Mouse (Mus musculus) spleen, adult 12 weeks (tissue): ENCODE data around the gene Fam222a.

Experiments
- DNase-seq: peaks from one replicate; pipeline ENCODE4 v3.0.0; 2022; ENCODE audit warnings: low spot score

Gene Fam222a

GRCm38 (mm10) chr5:114584293-114585104 is 16.7 kb downstream of the Fam222a start:
- DNase-seq, result no peak

GRCm38 (mm10) chr5:114585682-114586081 is 17.9 kb downstream of the Fam222a start:
- DNase-seq, result no peak

GRCm38 (mm10) chr5:114587908-114588307 is 20.1 kb downstream of the Fam222a start:
- peak; percentile 59 for DNase-seq

GRCm38 (mm10) chr5:114588416-114588815 is 20.6 kb downstream of the Fam222a start:
- no peak for DNase-seq

- DNase-seq, result no peak
Measured at GRCm38 (mm10) chr5:114589026-114589425, 21.2 kb downstream of the Fam222a start.

GRCm38 (mm10) chr5:114589454-114589853 is 21.6 kb downstream of the Fam222a start:
- no peak for DNase-seq

GRCm38 (mm10) chr5:114590043-114590913 is 22.5 kb downstream of the Fam222a start:
- no peak for DNase-seq

- no peak for DNase-seq
Measured at GRCm38 (mm10) chr5:114591151-114591561, 23.3 kb downstream of the Fam222a start.

GRCm38 (mm10) chr5:114592463-114593160 is 24.8 kb downstream of the Fam222a start:
- DNase-seq, result no peak

- no peak for DNase-seq
Measured at GRCm38 (mm10) chr5:114593161-114593821, 25.5 kb downstream of the Fam222a start.

- no peak for DNase-seq
Measured at GRCm38 (mm10) chr5:114593949-114594348, 26.1 kb downstream of the Fam222a start.

- no peak for DNase-seq
Measured at GRCm38 (mm10) chr5:114594741-114595241, 27.0 kb downstream of the Fam222a start.

GRCm38 (mm10) chr5:114596604-114597003 is 28.8 kb downstream of the Fam222a start:
- DNase-seq, result peak; percentile 37

- DNase-seq, result no peak
Measured at GRCm38 (mm10) chr5:114597222-114597621, 29.4 kb downstream of the Fam222a start.

GRCm38 (mm10) chr5:114597652-114598051 is 29.8 kb downstream of the Fam222a start:
- DNase-seq, result no peak

GRCm38 (mm10) chr5:114602012-114602411 is 34.2 kb downstream of the Fam222a start:
- no peak for DNase-seq

- no peak for DNase-seq
Measured at GRCm38 (mm10) chr5:114603975-114604374, 36.2 kb downstream of the Fam222a start.

GRCm38 (mm10) chr5:114604781-114605290 is 37.0 kb downstream of the Fam222a start:
- DNase-seq, result no peak

GRCm38 (mm10) chr5:114605981-114606380 is 38.2 kb downstream of the Fam222a start:
- peak; percentile 26 for DNase-seq

GRCm38 (mm10) chr5:114607651-114608050 is 39.8 kb downstream of the Fam222a start:
- DNase-seq, result no peak

GRCm38 (mm10) chr5:114608516-114608915 is 40.7 kb downstream of the Fam222a start:
- DNase-seq, result peak; percentile 46
